ENCODE assay signal across 14 mouse cellular contexts in the genomic region with DNA sequence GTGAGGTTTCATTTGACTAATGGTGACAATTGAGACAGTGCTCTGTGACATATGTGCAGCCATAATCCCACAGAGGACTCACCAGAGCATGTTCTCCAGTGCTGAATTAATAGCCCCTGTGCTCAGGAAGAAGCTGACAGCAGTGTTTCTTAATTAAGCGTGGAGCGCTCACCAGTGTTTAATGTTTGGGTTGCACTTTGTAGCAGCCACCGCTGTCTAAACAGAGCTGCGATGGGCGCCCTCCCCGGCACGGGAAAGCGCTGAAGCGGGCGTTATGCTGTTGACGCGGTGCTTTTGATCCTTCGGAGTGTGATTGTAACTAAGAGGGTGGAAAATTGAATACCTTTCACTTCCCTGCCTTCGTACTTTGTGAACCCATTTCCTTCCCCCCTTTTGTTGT.
DNase-seq lines count a peak whose midpoint lies in the region; ATAC-seq and TF ChIP-seq lines count a peak whose summit lies in the region.
"Had no signal": no experiment of that assay in that cellular context is flagged by ENCODE, and none has a peak within 500 bp of the region (broad histone marks: within the 10 kb centered on the region; RNA-seq: fewer than 3 reads in every experiment).

No protein-coding gene starts in this region.

- H3K9ac ChIP-seq in midbrain, embryonic 16.5 days (ENCODE audit: low read depth, low read length): no peak overlapping the region
- no peak overlapping the region for H3K9ac ChIP-seq in forebrain, postnatal 0 days
- no peak overlapping the region for H3K9ac ChIP-seq in midbrain, embryonic 15.5 days
- H3K9ac ChIP-seq: liver, embryonic 15.5 days had no signal

- ATAC-seq in midbrain, embryonic 16.5 days: no peak
- ATAC-seq in forebrain, postnatal 0 days: no peak
- ATAC-seq in midbrain, embryonic 15.5 days (replicated peaks): 0 out of 2 replicates have a peak, but pooled peaks have one; percentile 27

- H3K4me2 ChIP-seq in midbrain, embryonic 16.5 days (ENCODE audit: low read length): no peak overlapping the region
- H3K4me2 ChIP-seq in forebrain, postnatal 0 days (ENCODE audit: low read depth): no peak overlapping the region
- no peak overlapping the region for H3K4me2 ChIP-seq in midbrain, embryonic 15.5 days
- H3K4me2 ChIP-seq: liver, embryonic 15.5 days had no signal

- H3K27ac ChIP-seq in midbrain, embryonic 10.5 days (replicated peaks): no peak overlapping the region
- no peak overlapping the region for H3K27ac ChIP-seq in midbrain, embryonic 16.5 days (ENCODE audit: low read length)
- no peak overlapping the region for H3K27ac ChIP-seq in forebrain, postnatal 0 days (ENCODE audit: low read depth, low read length)
- H3K27ac ChIP-seq in midbrain, embryonic 15.5 days: no peak overlapping the region
- H3K27ac ChIP-seq: liver, embryonic 15.5 days; macrophage had no signal

- H3K4me3 ChIP-seq in midbrain, embryonic 10.5 days: no peak overlapping the region
- no peak overlapping the region for H3K4me3 ChIP-seq in midbrain, embryonic 16.5 days (ENCODE audit: low read depth, low read length)
- no peak overlapping the region for H3K4me3 ChIP-seq in forebrain, postnatal 0 days (ENCODE audit: low read depth, low read length)
- H3K4me3 ChIP-seq in midbrain, embryonic 15.5 days: no peak overlapping the region
- H3K4me3 ChIP-seq: liver, embryonic 15.5 days had no signal

- no peaks in the 10 kb centered on the region; the same call in 1 of the 2 replicates for H3K9me3 ChIP-seq in midbrain, embryonic 10.5 days (replicated peaks)
- no peaks in the 10 kb centered on the region for H3K9me3 ChIP-seq in midbrain, embryonic 16.5 days (replicated peaks; ENCODE audit: control insufficient read depth, low read length, poor library complexity, severe bottlenecking)
- H3K9me3 ChIP-seq in forebrain, postnatal 0 days (ENCODE audit: low read length): no peaks in the 10 kb centered on the region
- no peaks in the 10 kb centered on the region for H3K9me3 ChIP-seq in midbrain, embryonic 15.5 days
- H3K9me3 ChIP-seq: liver, embryonic 15.5 days had no signal

- WGBS in midbrain, embryonic 10.5 days: 50% methylated on average over 14 of the region's 14 CpGs
- WGBS in midbrain, embryonic 16.5 days: 22% methylated on average over 14 of the region's 14 CpGs
- 20% methylated on average over 14 of the region's 14 CpGs for WGBS in forebrain, postnatal 0 days
- WGBS in midbrain, embryonic 15.5 days: 20% methylated on average over 14 of the region's 14 CpGs

- peaks cover 44% of the 10 kb centered on the region for H3K36me3 ChIP-seq in midbrain, embryonic 10.5 days
- peaks cover 9% of the 10 kb centered on the region for H3K36me3 ChIP-seq in midbrain, embryonic 16.5 days (ENCODE audit: control insufficient read depth, insufficient read depth, low read length)
- H3K36me3 ChIP-seq in forebrain, postnatal 0 days (ENCODE audit: insufficient read depth): peaks cover 19% of the 10 kb centered on the region
- 0 out of 2 replicates have a peak, but pooled peaks cover 4% of the 10 kb centered on the region for H3K36me3 ChIP-seq in midbrain, embryonic 15.5 days (replicated peaks)

- 0 out of 2 replicates have a peak, but pooled peaks have one; percentile 4 for TF ChIP-seq CTCF in forebrain, postnatal 0 days (IDR thresholded peaks at IDR 0.05; ENCODE audit: low read depth)

- no peaks in the 10 kb centered on the region for H3K27me3 ChIP-seq in midbrain, embryonic 10.5 days (ENCODE audit: low read depth, poor library complexity, severe bottlenecking)
- H3K27me3 ChIP-seq in midbrain, embryonic 16.5 days (ENCODE audit: control insufficient read depth, insufficient read depth, low read depth, low read length): no peaks in the 10 kb centered on the region
- no peaks in the 10 kb centered on the region for H3K27me3 ChIP-seq in forebrain, postnatal 0 days (ENCODE audit: insufficient read depth, low read length)
- H3K27me3 ChIP-seq in midbrain, embryonic 15.5 days (replicated peaks): no peaks in the 10 kb centered on the region
- H3K27me3 ChIP-seq: liver, embryonic 15.5 days had no signal

- peak; percentile 13 for DNase-seq in midbrain, embryonic 10.5 days (ENCODE audit: low spot score)
- DNase-seq in forebrain, postnatal 0 days: peak; percentile 19
- DNase-seq in cerebellum, postnatal 36 days: no peak
- DNase-seq in heart, adult 8-10 months (ENCODE audit: low spot score): no peak
- DNase-seq in layer of hippocampus, postnatal 36 days: no peak
- DNase-seq: adrenal gland, adult 2 months; heart, adult 18-20 months; heart, postnatal 4 days; left cerebral cortex, postnatal 4 days; thymus, postnatal 4 days had no signal

- peaks cover 5% of the 10 kb centered on the region for H3K4me1 ChIP-seq in midbrain, embryonic 10.5 days
- no peaks in the 10 kb centered on the region for H3K4me1 ChIP-seq in midbrain, embryonic 16.5 days (ENCODE audit: control insufficient read depth, insufficient read depth, low read length)
- no peaks in the 10 kb centered on the region for H3K4me1 ChIP-seq in forebrain, postnatal 0 days (ENCODE audit: insufficient read depth)
- H3K4me1 ChIP-seq in midbrain, embryonic 15.5 days: 0 out of 2 replicates have a peak, but pooled peaks cover 4% of the 10 kb centered on the region
- H3K4me1 ChIP-seq: liver, embryonic 15.5 days had no signal

Comparison
In these comparisons a context has a peak if more than half of its experiments do, and no peak if none do; other contexts are left out.
1. DNase-seq: peak in midbrain, embryonic 10.5 days (single experiment) and forebrain, postnatal 0 days (single experiment); none in cerebellum, postnatal 36 days (0 of 2), heart, adult 8-10 months (single experiment) and layer of hippocampus, postnatal 36 days (0 of 2).